Mouse (Mus musculus) midbrain, embryonic 14.5 days (tissue): ENCODE data around the gene Polr2b. TPM values are rescaled to one million over a fixed set of nuclear protein-coding genes. Genes with fewer than 3 reads are reported as not detected.
A peak's percentile ranks its signal among the peaks of the same experiment; 100 is the strongest.

Experiments used
- ATAC-seq: fragments of 200-750 bp; cut with Nextera tagmentation; 2 replicates; pipeline ENCODE4 v1.8.0; 2017; ENCODE audit warnings: moderate number of reproducible peaks, moderate library complexity; ENCODE audit not compliant: low FRiP score, low TSS enrichment
- DNase-seq: peaks from one replicate; pipeline ENCODE4 v3.0.0-alpha.2; 2015
- H3K27ac ChIP-seq: fragments of 300-500 bp; sonication (generic); replicated peaks from 2 replicates; pipeline ENCODE4 v1.5.1; 2014; ENCODE audit warnings: mild to moderate bottlenecking, low read depth, low read length, moderate library complexity
- H3K27me3 ChIP-seq: fragments of 300-500 bp; sonication (generic); 2 replicates; pipeline ENCODE4 v1.6.1; 2014; ENCODE audit warnings: low read length, control low read depth, mixed read lengths; ENCODE audit not compliant: control insufficient read depth, insufficient read depth
- H3K36me3 ChIP-seq: fragments of 300-500 bp; sonication (generic); 2 replicates; pipeline ENCODE4 v1.6.1; 2014; ENCODE audit warnings: low read length, control low read depth; ENCODE audit not compliant: control insufficient read depth, insufficient read depth
- H3K4me1 ChIP-seq: fragments of 300-500 bp; sonication (generic); 2 replicates; pipeline ENCODE4 v1.6.1; 2014; ENCODE audit warnings: mild to moderate bottlenecking, antibody characterized with exemption, low read length, control low read depth; ENCODE audit not compliant: control insufficient read depth, insufficient read depth
- H3K4me2 ChIP-seq: fragments of 300-500 bp; sonication (generic); 2 replicates; pipeline ENCODE4 v1.6.1; 2014; ENCODE audit warnings: mild to moderate bottlenecking, low read length, moderate library complexity
- H3K4me3 ChIP-seq: fragments of 300-500 bp; sonication (generic); replicated peaks from 2 replicates; pipeline ENCODE4 v1.5.1; 2014; ENCODE audit warnings: low read depth, low read length
- H3K9ac ChIP-seq: fragments of 300-500 bp; sonication (generic); replicated peaks from 2 replicates; pipeline ENCODE4 v1.6.1; 2014; ENCODE audit warnings: mild to moderate bottlenecking, low read length, moderate library complexity
- H3K9me3 ChIP-seq: fragments of 300-500 bp; sonication (generic); 2 replicates; pipeline ENCODE4 v1.6.1; 2016; ENCODE audit warnings: low read length, control low read depth, mixed read lengths; ENCODE audit not compliant: control insufficient read depth
- WGBS: fragments of 180-500 bp; shearing (Covaris S2); extraction: QIAGEN DNeasy Blood & Tissue Kit; methylation state at CpG from one replicate; pipeline ENCODE4 v1.1.7; 2014; 5-methylcytosine and 5-hydroxymethylcytosine counted together
- polyA plus RNA-seq: library from polyadenylated mRNA; unstranded; fragments of >200 nt; fragmentation: Nextera tagmentation; extraction: Ambion mirVana; gene quantifications from 2 replicates; pipeline ENCODE4 v1.2.1, GENCODE M21; 2014

Polr2b gene
- polyA plus RNA-seq, 1 experiment from 2014 or later, result 77.2 TPM

DNA sequence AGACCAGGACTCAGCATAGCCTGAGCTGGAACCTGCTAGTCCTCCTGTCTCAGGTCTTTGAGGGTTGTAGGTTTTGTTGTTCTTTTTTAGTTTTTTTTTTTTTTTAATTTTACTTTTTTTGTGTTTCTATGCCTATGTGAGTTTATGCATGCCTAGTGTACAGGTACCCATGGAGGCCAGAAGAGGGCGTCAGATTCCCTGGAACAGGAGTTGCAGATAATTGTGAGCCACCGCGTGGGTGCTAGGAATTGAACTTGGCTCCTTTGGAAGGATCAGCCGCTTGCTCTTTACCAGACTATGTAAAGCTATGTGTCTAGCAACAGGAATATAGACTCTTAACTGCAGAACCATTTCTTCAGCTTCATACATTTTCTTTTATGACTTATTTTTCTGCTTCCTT is 4.3 kb downstream of the Polr2b start:
- H3K4me3 ChIP-seq, result no peak overlapping the region
- H3K27ac ChIP-seq, result no peak overlapping the region
- H3K9me3 ChIP-seq, result no peaks in the 10 kb centered on the region
- ATAC-seq (no peak), DNase-seq (no peak)
- no peak overlapping the region for H3K4me2 ChIP-seq
- H3K9ac ChIP-seq, result no peak overlapping the region
- 96% methylated on average over 4 of the region's 4 CpGs for WGBS
- H3K27me3 ChIP-seq, result no peaks in the 10 kb centered on the region
- H3K36me3 ChIP-seq, result peaks cover 44% of the 10 kb centered on the region
- peaks cover 7% of the 10 kb centered on the region for H3K4me1 ChIP-seq

DNA sequence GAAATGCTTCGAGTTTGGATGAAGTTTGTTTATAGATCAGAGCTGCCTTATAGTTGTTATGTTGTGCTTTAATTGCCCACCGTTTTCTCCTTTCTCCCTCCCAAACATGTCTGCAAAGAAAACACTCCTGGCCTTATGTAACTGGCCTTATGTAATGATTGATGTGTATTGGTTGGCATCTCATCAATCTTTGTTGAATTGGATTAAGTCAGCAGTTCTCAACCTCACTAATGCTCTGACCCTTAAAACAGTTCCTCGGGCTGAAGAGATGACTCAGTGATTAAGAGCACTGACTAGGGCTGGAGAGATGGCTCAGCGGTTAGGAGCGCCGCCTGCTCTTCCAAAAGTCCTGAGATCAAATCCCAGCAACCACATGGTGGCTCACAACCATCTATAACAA is 5.0 kb downstream of the Polr2b start:
- no peak for ATAC-seq
- 96% methylated on average over 6 of the region's 6 CpGs for WGBS
- peaks cover 7% of the 10 kb centered on the region for H3K4me1 ChIP-seq
- no peaks in the 10 kb centered on the region for H3K27me3 ChIP-seq
- no peak overlapping the region for H3K27ac ChIP-seq
- H3K4me2 ChIP-seq, result no peak overlapping the region
- no peak overlapping the region for H3K9ac ChIP-seq
- H3K4me3 ChIP-seq, result no peak overlapping the region
- no peaks in the 10 kb centered on the region for H3K9me3 ChIP-seq
- DNase-seq, result no peak
- H3K36me3 ChIP-seq, result peaks cover 48% of the 10 kb centered on the region

GRCm38 (mm10) chr5:77324936-77325335 is 15.0 kb downstream of the Polr2b start:
- ATAC-seq, result no peak
- H3K27me3 ChIP-seq, result no peaks in the 10 kb centered on the region
- H3K4me1 ChIP-seq, result no peaks in the 10 kb centered on the region
- H3K4me3 ChIP-seq, result no peak overlapping the region
- no peak for DNase-seq
- WGBS, result 85% methylated on average over 1 of the region's 1 CpGs
- H3K4me2 ChIP-seq, result no peak overlapping the region
- no peak overlapping the region for H3K9ac ChIP-seq
- peaks cover 94% of the 10 kb centered on the region for H3K36me3 ChIP-seq
- H3K9me3 ChIP-seq, result no peaks in the 10 kb centered on the region
- no peak overlapping the region for H3K27ac ChIP-seq

DNA sequence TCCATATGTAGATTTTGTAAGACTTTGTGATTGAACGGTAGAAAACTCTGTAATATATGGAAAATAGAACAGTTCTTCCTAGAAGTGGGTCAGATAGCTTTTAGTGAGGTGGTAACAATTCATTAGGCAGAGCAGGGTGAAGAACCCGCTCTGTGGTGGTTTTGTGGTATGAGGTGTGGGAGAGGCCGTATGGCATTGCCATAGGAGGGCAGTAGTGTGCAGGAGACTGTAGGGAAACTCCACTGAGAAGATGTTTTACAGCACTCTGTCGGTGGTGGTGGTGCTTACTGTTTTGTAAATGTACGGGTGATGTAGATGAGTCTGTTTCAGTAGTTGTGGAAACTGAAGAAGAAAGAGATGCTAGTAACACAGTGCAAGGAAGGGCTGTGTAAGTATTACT is 20.2 kb downstream of the Polr2b start:
- no peak overlapping the region for H3K4me3 ChIP-seq
- WGBS, result 77% methylated on average over 5 of the region's 5 CpGs
- no peaks in the 10 kb centered on the region for H3K4me1 ChIP-seq
- no peak for DNase-seq
- H3K27me3 ChIP-seq, result no peaks in the 10 kb centered on the region
- no peak overlapping the region for H3K9ac ChIP-seq
- no peak overlapping the region for H3K27ac ChIP-seq
- no peak for ATAC-seq
- H3K4me2 ChIP-seq, result no peak overlapping the region
- H3K9me3 ChIP-seq, result no peaks in the 10 kb centered on the region
- peaks cover 88% of the 10 kb centered on the region for H3K36me3 ChIP-seq

GRCm38 (mm10) chr5:77340033-77340432 is 30.1 kb downstream of the Polr2b start:
- no peak overlapping the region for H3K4me3 ChIP-seq
- no peaks in the 10 kb centered on the region for H3K4me1 ChIP-seq
- no peaks in the 10 kb centered on the region for H3K27me3 ChIP-seq
- 93% methylated on average over 4 of the region's 4 CpGs for WGBS
- no peak overlapping the region for H3K4me2 ChIP-seq
- H3K9me3 ChIP-seq, result no peaks in the 10 kb centered on the region
- no peak overlapping the region for H3K9ac ChIP-seq
- H3K36me3 ChIP-seq, result peaks cover 94% of the 10 kb centered on the region
- DNase-seq (no peak), ATAC-seq (no peak)
- no peak overlapping the region for H3K27ac ChIP-seq

DNA sequence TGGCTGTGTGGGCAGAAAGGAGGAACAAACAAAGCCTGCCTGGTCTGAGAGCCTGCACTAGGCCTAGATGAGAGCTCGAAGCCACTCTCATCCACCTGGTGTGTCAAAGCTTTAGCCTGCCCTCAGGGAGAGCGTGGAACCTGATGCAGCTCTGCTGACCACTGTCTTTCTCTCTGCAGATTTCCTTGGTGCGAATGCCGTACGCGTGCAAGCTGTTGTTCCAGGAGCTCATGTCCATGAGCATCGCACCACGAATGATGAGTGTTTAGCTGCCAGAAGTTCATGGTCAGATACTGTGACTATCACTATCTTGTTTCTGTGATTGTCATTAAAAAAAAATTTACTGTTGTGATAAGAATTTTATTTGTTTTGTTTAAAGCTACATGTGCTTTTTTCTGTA is 39.0 kb downstream of the Polr2b start:
- no peaks in the 10 kb centered on the region for H3K27me3 ChIP-seq
- H3K4me3 ChIP-seq, result no peak overlapping the region
- 96% methylated on average over 8 of the region's 8 CpGs for WGBS
- ATAC-seq, result no peak
- DNase-seq, result no peak
- no peak overlapping the region for H3K9ac ChIP-seq
- H3K4me2 ChIP-seq, result no peak overlapping the region
- no peak overlapping the region for H3K27ac ChIP-seq
- H3K36me3 ChIP-seq, result peaks cover 61% of the 10 kb centered on the region
- no peaks in the 10 kb centered on the region for H3K4me1 ChIP-seq
- no peaks in the 10 kb centered on the region for H3K9me3 ChIP-seq

DNA sequence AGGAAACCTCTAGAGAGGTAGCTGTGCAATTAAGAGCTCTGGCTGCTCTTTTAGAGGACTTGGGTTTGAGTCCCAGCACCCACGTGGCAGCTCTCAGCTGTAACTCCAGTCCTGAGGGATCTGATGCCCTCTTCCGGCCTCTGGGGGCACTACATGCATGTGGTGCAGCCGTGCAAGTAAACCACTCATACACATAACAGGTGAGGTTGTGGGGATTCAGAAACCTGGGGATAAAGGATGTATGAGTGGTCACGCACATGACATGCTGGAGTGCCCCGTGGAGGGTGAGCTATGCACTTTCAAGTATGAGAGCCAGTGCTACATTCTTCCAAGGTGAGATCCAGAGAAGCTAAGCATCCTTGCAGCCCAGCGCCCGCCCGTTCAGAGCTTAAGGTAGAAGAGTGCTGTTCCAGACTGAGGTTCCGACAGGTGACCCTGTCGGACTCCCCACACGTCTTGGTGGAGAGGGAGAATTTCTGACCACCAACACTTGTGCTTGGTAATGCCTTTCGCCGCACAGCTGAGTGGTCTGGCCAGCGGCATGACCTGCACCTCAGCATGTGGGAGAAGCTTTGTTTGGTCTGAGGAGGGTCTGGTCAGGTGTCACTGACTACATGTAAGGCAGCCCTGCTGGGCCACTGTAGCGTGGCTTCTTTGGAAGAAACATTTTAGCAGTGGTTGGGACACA is 40.2 kb downstream of the Polr2b start:
- peaks cover 48% of the 10 kb centered on the region for H3K36me3 ChIP-seq
- WGBS, result 92% methylated on average over 15 of the region's 15 CpGs

GRCm38 (mm10) chr5:77351691-77352090 is 41.7 kb downstream of the Polr2b start:
- peaks cover 3% of the 10 kb centered on the region; the same call in 1 of the 2 replicates for H3K4me1 ChIP-seq
- H3K36me3 ChIP-seq, result peaks cover 35% of the 10 kb centered on the region
- H3K27me3 ChIP-seq, result no peaks in the 10 kb centered on the region
- H3K27ac ChIP-seq, result no peak overlapping the region
- H3K9ac ChIP-seq, result no peak overlapping the region
- no peak overlapping the region for H3K4me2 ChIP-seq
- DNase-seq, result no peak
- no peaks in the 10 kb centered on the region for H3K9me3 ChIP-seq
- no peak overlapping the region for H3K4me3 ChIP-seq
- no peak for ATAC-seq
- 83% methylated on average over 9 of the region's 9 CpGs for WGBS

More for the DNA sequence above, 40.2 kb downstream of the Polr2b start:
- no peaks in the 10 kb centered on the region for H3K9me3 ChIP-seq
- H3K4me2 ChIP-seq, result no peak overlapping the region
- no peak overlapping the region for H3K9ac ChIP-seq
- no peak for DNase-seq
- H3K4me3 ChIP-seq, result no peak overlapping the region
- H3K4me1 ChIP-seq, result peaks cover 3% of the 10 kb centered on the region; the same call in 1 of the 2 replicates
- H3K27ac ChIP-seq, result no peak overlapping the region
- no peak for ATAC-seq
- no peaks in the 10 kb centered on the region for H3K27me3 ChIP-seq

DNA sequence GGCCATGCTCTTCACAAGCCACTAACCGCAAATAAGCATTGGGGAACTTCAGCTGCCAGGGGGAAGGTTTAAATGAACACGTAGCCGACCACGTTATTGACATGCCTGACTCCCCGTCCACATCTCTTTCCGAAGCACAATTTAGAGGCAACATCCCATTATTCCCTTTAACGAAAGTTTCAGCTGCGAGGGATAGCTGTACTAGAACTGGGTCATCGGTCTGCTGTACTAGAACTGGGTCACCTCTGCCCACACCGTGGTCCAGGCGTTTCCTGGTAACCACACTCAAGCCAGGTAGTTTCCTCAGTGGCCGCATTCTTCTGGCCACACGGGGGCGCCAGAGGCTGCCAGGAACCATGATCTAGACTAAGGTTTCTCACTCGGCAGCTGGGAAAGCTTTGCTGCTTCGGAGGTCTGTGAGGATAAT is 44.4 kb downstream of the Polr2b start:
- peak overlapping the region; percentile 46 for H3K4me2 ChIP-seq
- 0 out of 2 replicates have a peak overlapping the region, but pooled peaks have one; percentile 10 for H3K4me3 ChIP-seq
- no peaks in the 10 kb centered on the region for H3K27me3 ChIP-seq
- H3K4me1 ChIP-seq, result peaks cover 8% of the 10 kb centered on the region; the same call in 1 of the 2 replicates
- H3K27ac ChIP-seq, result no peak overlapping the region
- no peak overlapping the region; the same call in 1 of the 2 replicates for H3K9ac ChIP-seq
- DNase-seq (peak; percentile 94), ATAC-seq (peak; percentile 69)
- no peaks in the 10 kb centered on the region for H3K9me3 ChIP-seq
- WGBS, result 8% methylated on average over 16 of the region's 16 CpGs
- H3K36me3 ChIP-seq, result peaks cover 9% of the 10 kb centered on the region
